Mouse (Mus musculus): ENCODE data around the gene Stk33.

GRCm38 (mm10) chr7:109422803-109423202 lies 16.1 kb downstream of the Stk33 start:
- no peak for TF ChIP-seq POLR2A (IDR thresholded peaks at IDR 0.05; ENCODE audit: insufficient read depth, low read length)
- TF ChIP-seq CTCF (IDR thresholded peaks at IDR 0.05; ENCODE audit: low read depth, low read length), result no peak
- no peak for TF ChIP-seq EP300 (IDR thresholded peaks at IDR 0.05; ENCODE audit: insufficient read depth, low read depth, low read length)
